Mouse (Mus musculus): ENCODE data around the gene Cpxm1.

DNA sequence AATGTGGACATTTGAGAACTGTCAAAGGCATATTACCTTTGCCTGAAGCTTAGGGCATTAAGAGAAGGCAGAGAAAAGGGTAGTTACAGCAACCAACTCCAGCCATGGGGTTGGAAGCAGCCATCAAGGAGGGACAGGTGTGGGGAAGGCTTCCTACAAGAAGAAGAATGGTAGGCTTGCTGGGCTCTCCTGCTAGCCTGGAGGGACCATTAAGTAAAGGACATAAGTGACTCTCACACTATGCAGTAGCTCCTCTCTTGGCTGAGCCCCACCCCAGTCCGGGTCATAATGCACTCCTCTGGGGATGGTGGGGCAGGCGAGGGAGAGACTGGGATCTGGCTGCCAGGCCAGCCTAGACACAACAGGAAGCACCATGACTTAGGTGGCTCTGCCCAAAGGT, 8.8 kb upstream of the Cpxm1 start, which contains the start of gene Tmem239:
- TF ChIP-seq CTCF (IDR thresholded peaks at IDR 0.05; ENCODE audit: low read depth) = no peak
- TF ChIP-seq EP300 (IDR thresholded peaks at IDR 0.05; ENCODE audit: low read depth) = no peak

All from heart, postnatal 0 days (tissue).